Mouse (Mus musculus) splenic B cell, adult 2 months (primary cell): Measurements from ENCODE around the gene Pisd.
"Not testable (repeated sequence)": the region's sequence is repeated elsewhere in the genome, so short reads cannot be mapped to it uniquely, and the experiment has no call there.

Experiments
- DNase-seq: peaks from one replicate; pipeline ENCODE4 v3.0.0-alpha.2; 2011; ENCODE audit warnings: low read depth, low spot score
- H3K27me3 ChIP-seq: 2 replicates; pipeline ENCODE4 v1.6.1; 2012; ENCODE audit warnings: mild to moderate bottlenecking, low read length, moderate library complexity, mixed read lengths; ENCODE audit not compliant: control insufficient read depth, poor library complexity, insufficient read depth, severe bottlenecking
- H3K36me3 ChIP-seq: 2 replicates; pipeline ENCODE4 v1.6.1; 2012; ENCODE audit warnings: mild to moderate bottlenecking, low read length, moderate library complexity, mixed read lengths; ENCODE audit not compliant: control insufficient read depth, poor library complexity, insufficient read depth, severe bottlenecking

Pisd gene

DNA sequence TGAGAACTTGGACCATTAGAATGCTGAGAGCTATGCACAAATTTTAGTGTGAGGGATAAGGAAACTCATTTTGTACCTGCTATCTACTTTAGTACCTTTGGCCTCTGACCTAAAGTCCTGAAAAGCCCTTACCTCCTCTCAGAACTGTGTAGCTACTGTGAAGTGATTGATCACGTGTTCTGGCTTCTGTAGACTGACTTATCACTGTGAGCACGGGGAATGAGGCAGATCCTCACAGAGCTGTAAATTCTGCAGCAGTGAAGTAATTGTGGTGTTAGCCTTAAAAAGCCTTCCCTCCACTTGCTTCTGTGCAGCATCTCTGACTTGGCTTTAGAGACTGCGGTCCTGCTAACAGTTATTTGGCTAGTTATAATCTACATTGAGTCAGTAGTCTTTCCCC is 24.7 kb downstream of the Pisd start:
- H3K27me3 ChIP-seq = no peaks in the 10 kb centered on the region
- DNase-seq = no peak

DNA sequence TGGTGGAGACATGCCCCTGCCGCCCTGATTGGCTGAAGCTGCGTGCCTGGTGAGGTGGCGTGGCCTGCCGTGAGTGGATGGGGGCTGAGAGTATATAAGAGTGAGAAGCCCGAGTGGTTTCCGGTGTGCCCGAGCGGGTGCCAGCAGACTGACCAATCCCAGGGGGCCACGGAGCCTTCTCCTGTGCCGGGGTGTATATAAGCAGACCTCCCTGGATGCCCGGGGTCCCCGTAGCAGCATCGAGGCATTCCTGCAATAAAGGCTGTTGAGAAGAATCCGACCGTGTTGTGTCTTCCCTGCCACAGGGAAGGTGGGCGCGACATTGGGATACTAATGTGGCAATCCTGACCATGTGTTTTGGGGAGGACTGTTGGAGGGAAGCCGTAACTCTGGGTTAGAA is 25.1 kb downstream of the Pisd start:
- not testable (repeated sequence) for H3K27me3 ChIP-seq, DNase-seq

More for the DNA sequence above, 24.7 kb downstream of the Pisd start:
- H3K36me3 ChIP-seq = no peaks in the 10 kb centered on the region; the same call in 1 of the 2 replicates

DNA sequence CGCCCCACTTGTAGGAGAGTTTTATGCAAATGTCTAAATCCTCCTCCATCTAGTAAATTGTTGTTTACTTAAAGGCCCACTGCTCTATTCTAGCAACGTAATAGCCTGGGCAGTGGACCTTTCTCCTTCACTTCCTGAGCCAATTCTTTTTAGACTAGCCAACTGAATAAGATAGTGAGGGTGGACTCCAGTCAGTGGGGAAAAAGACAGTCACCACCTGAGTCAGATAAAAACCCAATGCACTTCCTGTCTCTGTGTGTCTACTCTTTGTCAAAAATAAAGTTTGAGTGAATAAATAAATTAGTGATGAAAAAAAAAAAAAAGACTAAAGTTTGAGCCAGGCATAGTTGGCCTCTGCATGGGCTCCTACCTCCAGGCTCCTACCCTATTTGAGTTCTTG is 25.8 kb downstream of the Pisd start:
- H3K27me3 ChIP-seq = no peaks in the 10 kb centered on the region
- H3K36me3 ChIP-seq = no peaks in the 10 kb centered on the region
- DNase-seq = no peak

More for the DNA sequence above, 25.1 kb downstream of the Pisd start:
- H3K36me3 ChIP-seq = not testable (repeated sequence)

DNA sequence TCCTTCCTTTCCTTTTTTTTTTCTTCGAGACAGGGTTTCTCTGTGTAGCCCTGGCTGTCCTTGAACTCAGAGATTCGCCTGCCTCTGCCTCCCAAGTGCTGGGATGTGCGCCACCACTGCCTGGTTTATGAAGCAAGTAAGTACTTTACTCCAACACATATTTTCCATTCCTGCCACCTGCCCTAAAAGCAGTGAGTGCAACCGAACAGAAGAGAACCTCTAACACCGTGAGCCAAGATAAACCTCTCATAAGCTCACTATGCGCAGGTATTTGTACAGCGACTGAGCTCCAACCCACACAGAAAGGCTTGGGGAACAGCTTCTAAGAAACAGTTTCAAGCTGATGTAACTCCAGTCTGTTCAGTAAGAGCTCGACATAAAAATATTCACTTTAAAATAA is 29.3 kb downstream of the Pisd start:
- H3K36me3 ChIP-seq = no peaks in the 10 kb centered on the region
- DNase-seq = no peak
- H3K27me3 ChIP-seq = no peaks in the 10 kb centered on the region

DNA sequence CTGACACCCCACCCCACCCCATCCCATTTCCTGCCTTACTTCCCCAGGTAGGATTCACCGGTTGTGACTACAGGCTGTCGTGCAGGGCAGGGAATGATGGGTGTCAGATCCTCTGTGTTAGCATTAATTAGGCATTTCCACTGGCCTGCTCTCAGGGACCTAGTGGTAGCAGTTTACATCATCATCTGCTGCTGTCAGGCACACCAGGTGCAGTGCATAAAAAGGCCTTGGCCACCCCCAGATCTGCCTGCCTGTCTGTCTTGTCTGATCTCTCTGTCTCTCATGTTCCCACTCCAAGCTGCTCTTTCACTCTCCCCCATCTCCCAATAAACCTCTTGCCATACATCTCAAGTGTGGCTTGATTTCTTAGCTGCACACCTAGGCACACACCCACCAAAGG is 33.7 kb downstream of the Pisd start:
- no peak for DNase-seq
- Histone ChIP-seq H3K27me3 (no peaks in the 10 kb centered on the region), H3K36me3 (no peaks in the 10 kb centered on the region)

DNA sequence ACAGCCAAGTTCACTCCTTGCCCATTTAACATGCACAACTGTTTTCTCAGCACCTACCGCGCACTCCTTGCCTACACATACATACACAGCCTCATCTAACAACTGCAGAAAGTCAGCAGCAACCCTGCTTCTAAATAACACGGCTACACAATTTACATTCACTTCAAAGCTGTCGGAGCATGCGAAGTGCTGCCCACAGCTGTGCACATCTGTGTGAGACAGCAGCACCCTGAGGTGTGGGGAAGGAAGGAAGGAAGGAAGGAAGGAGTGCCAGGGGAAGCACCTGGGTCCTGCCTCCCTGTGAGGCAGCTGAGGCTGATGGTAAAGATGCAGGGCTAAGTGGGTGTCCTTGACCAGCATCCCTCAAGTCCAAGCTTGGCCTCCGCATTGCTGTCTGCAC is 36.5 kb downstream of the Pisd start:
- Histone ChIP-seq H3K27me3 (no peaks in the 10 kb centered on the region), H3K36me3 (no peaks in the 10 kb centered on the region)
- DNase-seq = no peak

DNA sequence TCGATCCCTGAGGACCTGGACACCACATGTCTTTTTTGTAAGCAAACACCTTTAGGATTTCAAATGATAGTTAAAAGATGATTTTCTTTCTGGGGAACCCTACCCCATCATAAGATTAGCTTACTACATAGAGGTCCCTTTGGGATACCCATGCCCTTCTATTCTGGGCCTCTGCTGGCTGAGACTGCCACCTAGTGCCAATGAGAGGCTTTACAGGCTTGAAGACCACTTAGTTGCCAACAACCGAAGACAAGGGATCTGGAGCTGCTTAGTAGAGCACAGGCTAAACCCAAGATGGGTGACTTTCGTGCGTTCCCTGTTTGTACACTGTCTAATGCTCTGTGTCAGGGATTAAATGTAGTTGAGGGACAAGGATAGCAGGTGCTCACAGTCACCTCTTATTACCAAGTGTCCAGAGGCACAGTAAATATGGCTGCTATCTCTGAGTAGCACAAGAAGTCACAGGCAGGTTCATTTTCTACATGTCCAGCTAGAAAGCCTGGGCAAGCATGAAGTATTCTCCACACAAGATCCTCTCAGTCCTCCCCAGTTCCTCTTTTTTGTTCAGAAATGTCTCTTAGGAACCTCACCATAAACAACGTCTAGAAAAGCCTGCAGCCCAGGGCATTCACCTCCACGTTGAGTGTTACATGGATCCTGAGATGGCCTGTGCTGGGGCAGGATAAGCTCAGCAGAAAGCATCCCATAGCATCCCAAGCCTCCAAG is 37.6 kb downstream of the Pisd start:
- peak; percentile 63 for DNase-seq
- Histone ChIP-seq H3K36me3 (no peaks in the 10 kb centered on the region), H3K27me3 (no peaks in the 10 kb centered on the region)

DNA sequence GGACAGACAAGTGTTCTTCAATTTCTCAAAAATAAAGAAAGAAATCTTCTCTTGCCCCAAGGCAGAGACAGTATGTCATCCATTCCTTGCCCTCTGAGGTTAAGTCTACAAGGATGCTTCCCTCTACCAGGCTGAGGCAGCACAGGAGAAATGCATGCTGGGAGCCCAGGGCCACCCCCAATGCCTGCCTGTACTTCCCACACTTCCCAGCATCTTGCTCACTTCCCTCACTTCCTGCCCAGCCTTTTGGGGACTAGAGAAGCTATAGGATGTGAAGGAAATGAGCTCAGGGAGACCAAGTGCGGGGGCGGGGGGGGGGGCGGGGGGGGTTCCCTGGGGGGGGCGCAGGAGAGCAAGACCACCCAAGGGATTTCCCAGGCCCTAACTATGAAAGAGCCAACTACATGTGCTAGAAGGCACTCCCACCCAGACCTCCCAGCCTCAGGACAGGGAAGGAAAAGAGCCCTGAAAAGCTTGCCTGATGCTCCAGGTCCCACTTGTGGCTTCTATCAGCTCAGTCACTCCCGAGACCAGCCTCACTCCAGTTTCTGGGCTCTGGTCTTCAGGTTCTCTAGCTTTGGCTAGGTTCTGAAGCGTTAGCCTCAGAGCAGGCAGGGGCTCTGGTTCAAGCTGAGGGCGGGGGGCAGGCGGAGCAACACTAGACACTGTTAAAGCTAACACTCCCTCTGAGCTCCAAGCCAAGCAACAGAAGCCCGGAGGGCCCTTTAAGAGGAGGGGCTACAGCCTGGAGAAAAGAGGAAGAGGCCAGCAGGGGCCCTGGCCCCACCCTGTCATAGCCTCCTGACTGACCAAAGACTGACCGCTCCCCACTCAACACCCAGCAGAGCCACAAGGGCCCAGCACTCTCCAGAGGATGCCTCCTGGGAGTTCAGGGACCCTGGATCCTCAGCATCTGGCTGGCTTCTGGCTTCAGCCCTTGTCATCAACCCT is 39.5 kb downstream of the Pisd start:
- no peaks in the 10 kb centered on the region; the same call in 1 of the 2 replicates for H3K36me3 ChIP-seq
- no peaks in the 10 kb centered on the region for H3K27me3 ChIP-seq
- DNase-seq = peak; percentile 69

DNA sequence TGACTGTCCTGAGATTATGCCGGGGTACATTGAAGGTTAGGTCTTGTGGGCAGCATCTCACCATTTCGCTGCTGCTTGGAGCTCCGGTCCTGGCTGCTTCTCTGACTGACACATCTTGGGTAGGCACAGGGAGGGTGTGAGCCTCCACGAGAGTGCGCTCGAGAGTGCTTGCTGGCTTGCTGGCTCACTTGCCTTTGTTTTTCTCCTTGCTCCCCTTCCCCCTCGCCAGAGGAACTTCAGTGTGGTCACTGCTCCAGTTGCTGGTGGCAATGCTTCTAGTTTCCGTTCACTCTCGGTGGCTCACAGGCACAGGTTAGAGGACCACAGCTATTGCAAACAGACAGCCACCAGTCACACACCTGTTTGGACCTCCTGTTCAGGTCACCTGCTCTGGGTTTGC is 43.3 kb downstream of the Pisd start:
- Histone ChIP-seq H3K27me3 (no peaks in the 10 kb centered on the region), H3K36me3 (no peaks in the 10 kb centered on the region; the same call in 1 of the 2 replicates)
- DNase-seq = no peak

DNA sequence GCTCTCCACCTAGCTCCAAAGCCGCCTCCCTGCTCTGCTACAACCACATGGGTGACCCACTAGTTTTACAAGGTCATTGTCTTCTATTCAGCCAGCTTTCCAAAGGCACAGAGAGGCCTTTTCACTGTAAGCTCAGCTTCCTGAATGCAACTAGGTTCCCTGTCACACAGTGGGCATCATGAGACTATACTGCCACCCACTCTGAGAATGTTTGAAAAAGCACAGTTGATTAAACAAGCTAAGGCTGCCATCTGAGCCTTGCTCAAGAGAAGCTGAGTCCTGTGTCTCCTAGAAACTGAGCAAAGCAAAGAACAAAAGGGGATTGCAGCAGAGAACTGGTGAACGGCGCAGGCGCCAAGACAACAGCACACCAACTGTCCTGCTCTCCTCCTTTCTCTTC is 44.1 kb downstream of the Pisd start:
- not testable (repeated sequence) for DNase-seq, H3K36me3 ChIP-seq, H3K27me3 ChIP-seq

DNA sequence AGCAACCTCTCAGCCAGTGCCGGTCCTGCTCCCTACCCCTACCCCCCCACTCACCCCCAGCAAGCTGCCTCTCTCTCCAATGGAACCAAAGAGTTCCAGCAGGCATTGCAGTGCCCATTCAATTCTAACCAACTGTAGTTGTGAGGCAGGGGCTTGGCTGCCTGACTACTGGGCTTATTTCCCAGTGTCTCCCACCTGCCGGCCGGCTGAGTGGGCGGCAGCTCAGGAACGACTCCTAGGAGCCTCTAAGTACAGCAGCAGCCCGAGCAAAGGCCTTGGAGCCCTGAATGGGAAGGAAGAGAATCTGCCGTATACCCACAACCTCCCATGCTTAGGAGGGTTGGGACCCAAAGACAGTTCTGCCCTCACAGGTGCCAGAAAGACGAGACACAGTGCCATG is 44.6 kb downstream of the Pisd start:
- not testable (repeated sequence) for H3K27me3 ChIP-seq, DNase-seq, H3K36me3 ChIP-seq

DNA sequence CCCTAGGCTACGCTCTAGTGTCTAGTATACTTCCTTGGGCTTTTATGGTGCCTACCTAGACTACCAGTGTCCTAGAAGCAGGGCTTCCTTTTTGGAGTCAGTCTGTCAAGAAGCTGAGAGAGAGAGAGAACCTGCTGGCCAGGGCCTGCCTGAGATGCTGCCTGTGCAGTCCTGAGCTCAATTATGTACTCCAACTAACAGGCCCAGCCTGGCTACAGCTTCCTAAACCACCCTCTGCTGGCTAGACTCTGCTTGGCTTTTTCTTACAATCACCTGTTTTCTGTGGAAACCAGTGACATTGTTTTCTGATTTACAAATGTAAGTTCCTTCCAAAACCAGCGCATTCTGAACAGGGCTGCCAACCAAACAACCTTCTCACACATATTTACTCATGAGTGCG is 45.3 kb downstream of the Pisd start:
- Histone ChIP-seq H3K36me3 (no peaks in the 10 kb centered on the region; the same call in 1 of the 2 replicates), H3K27me3 (no peaks in the 10 kb centered on the region)
- DNase-seq = no peak

DNA sequence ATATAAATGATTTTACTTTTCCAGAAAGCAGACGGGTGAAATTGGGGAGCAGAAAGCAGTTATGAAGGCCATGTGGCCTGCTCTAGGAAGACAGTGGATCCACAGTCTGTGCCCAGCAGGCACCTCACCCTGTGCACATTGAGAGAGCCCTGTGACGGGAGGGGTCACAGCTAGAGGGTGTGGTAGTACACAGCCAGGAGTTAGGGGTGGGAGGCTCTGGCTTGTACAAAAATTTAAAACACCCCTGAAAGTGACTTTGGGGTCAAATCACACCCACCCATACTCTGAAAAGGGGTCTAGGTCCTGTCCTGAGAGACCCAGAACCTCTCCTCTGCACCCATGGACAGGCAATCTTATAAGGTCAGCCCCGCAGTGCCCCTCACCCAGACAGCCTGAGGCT is 48.7 kb downstream of the Pisd start:
- DNase-seq, H3K36me3 ChIP-seq, H3K27me3 ChIP-seq: not testable (repeated sequence)

DNA sequence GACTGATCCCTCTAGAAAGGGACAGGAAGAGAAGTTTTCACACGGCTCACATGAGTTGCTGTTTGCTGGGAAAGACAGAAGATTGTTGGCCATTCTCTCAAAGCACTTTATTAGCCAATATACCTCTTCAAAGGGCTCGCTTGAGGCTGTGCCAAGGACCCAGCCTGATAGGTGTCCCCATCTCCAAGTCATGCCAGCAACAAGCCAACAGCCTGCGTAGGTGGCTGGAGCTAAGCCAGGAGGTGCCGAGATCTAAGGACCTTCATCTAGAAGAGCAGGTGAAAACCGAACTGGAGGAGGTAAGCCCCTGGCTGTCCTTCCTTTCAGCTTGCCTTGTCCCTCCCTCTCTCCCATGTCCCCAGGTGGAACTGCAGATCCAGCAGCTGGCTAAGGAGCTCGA is 49.7 kb downstream of the Pisd start:
- H3K36me3 ChIP-seq = peaks cover 1% of the 10 kb centered on the region; the same call in 1 of the 2 replicates
- no peak for DNase-seq

DNA sequence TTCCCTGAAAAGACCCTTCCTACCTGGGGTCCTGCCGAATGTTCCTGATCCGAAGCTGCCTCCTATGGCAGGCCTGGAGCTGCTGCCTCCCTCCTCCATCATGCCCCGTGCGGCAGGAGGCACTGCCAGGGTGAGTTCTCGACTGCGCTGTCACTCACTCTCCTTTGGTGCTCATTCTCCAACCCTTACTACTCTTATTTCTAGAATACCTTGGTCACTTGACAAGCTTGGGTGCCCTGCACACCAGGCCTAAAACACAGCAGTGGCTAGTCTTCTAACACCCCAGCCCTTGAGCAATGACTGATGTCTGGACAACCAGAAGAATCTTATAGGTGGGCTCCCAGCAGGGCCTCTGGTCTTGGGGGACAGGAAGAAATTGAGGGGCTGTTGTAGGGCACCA is 51.6 kb downstream of the Pisd start:
- not testable (repeated sequence) for H3K27me3 ChIP-seq, DNase-seq, H3K36me3 ChIP-seq

More for the DNA sequence above, 49.7 kb downstream of the Pisd start:
- no peaks in the 10 kb centered on the region for H3K27me3 ChIP-seq
